Mouse (Mus musculus) urinary bladder, adult 18-20 months (tissue): ENCODE data around the gene Uvssa.

ENCODE experiments used
- DNase-seq, 2 experiments: peaks; one replicate each; pipeline ENCODE4 v3.0.0; 2022; ENCODE audit warnings: low spot score in 2 of 2, mixed read lengths in 2 of 2

Gene Uvssa

DNA sequence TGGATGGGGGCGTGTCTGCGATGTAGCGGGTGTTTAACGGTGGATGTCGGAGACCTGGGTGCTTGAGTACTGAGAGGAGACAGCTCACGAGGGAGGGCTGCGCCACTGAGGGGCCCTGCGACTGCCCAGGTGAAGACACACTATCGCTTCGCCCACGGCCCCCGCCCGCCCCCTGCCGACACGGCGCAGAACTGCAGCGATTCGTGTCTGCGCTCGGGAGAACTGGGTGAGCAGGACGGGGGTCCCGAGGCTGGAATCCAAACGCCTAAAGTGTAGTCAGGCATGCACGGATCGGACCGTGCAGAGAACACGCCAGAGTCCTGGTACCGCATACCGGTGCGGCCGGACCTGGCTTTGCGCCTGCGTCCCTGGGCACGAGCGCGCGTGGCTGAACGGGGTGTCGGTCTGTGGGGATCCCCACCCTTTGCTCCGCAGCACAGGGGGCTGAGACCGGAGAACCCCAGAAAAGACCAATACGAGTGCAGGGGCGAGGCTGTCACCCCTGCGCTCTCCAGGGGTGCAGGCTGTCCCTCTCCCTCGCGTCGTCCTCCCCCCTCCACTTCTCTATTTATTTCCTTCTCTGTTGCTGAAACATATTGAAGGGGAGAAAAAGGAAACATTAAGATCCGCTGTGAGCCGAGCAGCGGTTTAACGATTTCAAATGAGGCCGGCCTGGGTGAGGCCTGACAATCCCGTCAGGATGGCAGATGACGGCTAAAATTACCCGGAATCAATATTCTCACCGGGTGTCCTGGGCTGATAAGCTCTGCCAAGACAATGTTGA, 64.8 kb downstream of the Uvssa start:
- DNase-seq: peak in 1 of 2 experiments; percentile 61

- no peak for DNase-seq
These were observed 65.4 kb downstream of the Uvssa start for GRCm38 (mm10) chr5:33443794-33444193.

DNA sequence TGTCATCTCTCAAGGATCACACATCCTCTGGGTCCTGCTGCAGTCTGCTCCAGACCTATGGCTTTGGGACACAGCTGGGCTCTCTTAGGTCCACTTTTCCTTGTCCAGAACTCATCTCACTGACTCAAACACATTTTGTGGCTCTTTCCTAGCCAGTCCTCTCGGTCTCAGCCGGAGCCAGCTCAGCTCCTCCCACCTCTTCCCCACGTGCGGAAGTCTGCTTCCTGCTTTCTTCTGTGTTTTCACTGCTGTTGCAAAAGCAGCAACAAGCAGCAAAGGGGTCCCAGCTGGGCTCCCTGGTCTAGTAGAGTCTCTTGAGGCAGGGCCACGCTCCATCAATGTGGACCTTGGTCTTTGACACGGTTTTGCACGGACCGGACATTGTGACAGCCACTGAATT, 77.4 kb downstream of the Uvssa start:
- DNase-seq: no peak

GRCm38 (mm10) chr5:33458132-33458622, 79.8 kb downstream of the Uvssa start:
- DNase-seq: no peak

- no peak for DNase-seq
These were observed 80.8 kb downstream of the Uvssa start for GRCm38 (mm10) chr5:33459111-33459510.

GRCm38 (mm10) chr5:33464390-33464789, 86.0 kb downstream of the Uvssa start:
- no peak for DNase-seq

- no peak for DNase-seq
These were observed 87.1 kb downstream of the Uvssa start for GRCm38 (mm10) chr5:33465464-33465863.
